Mouse (Mus musculus): ENCODE data around the gene Wap.

The Wap gene

GRCm38 (mm10) chr11:6638537-6638936 is at the start of gene Wap:
Gene Wap, minus strand, starts transcription at chr11:6638637.
- no peak for DNase-seq

GRCm38 (mm10) chr11:6684741-6685140 is 46.3 kb upstream of the Wap start:
- DNase-seq: no peak

- peak; percentile 54 for DNase-seq
Observed at GRCm38 (mm10) chr11:6680397-6680818, 42.0 kb upstream of the Wap start.

- DNase-seq: peak; percentile 55
Observed at GRCm38 (mm10) chr11:6679694-6680396, 41.4 kb upstream of the Wap start.

- DNase-seq: no peak
Observed at GRCm38 (mm10) chr11:6677530-6677929, 39.1 kb upstream of the Wap start.

- DNase-seq: no peak
Observed at GRCm38 (mm10) chr11:6676641-6677040, 38.2 kb upstream of the Wap start.

- no peak for DNase-seq
Observed at GRCm38 (mm10) chr11:6675402-6675801, 37.0 kb upstream of the Wap start.

GRCm38 (mm10) chr11:6674701-6675100 is 36.3 kb upstream of the Wap start:
- DNase-seq: no peak

- DNase-seq: no peak
Observed at GRCm38 (mm10) chr11:6670826-6671225, 32.4 kb upstream of the Wap start.

- DNase-seq: no peak
Observed at GRCm38 (mm10) chr11:6670044-6670443, 31.6 kb upstream of the Wap start.

- DNase-seq: no peak
Observed at GRCm38 (mm10) chr11:6669041-6669440, 30.6 kb upstream of the Wap start.

GRCm38 (mm10) chr11:6666634-6667033 is 28.2 kb upstream of the Wap start:
- DNase-seq: no peak

- DNase-seq: no peak
Observed at GRCm38 (mm10) chr11:6661206-6661605, 22.8 kb upstream of the Wap start.

- peak; percentile 46 for DNase-seq
Observed at GRCm38 (mm10) chr11:6658271-6658670, 19.8 kb upstream of the Wap start, which contains the start of gene Ramp3. Gene Ramp3, plus strand, starts transcription at chr11:6658521.

- peak; percentile 84 for DNase-seq
Observed at GRCm38 (mm10) chr11:6654903-6655302, 16.5 kb upstream of the Wap start.

GRCm38 (mm10) chr11:6652978-6653377 is 14.5 kb upstream of the Wap start:
- DNase-seq: peak; percentile 40

- peak; percentile 73 for DNase-seq
Observed at GRCm38 (mm10) chr11:6650519-6650918, 12.1 kb upstream of the Wap start.

- no peak for DNase-seq
Observed at GRCm38 (mm10) chr11:6647831-6648724, 9.6 kb upstream of the Wap start.

GRCm38 (mm10) chr11:6644566-6644965 is 6.1 kb upstream of the Wap start:
- no peak for DNase-seq

GRCm38 (mm10) chr11:6639072-6639471 is 635 bp upstream of the Wap start:
- no peak for DNase-seq

- DNase-seq: peak; percentile 42
Observed at GRCm38 (mm10) chr11:6636150-6636549, 2.3 kb downstream of the Wap start.

- DNase-seq: peak; percentile 33
Observed at GRCm38 (mm10) chr11:6629655-6630054, 8.8 kb downstream of the Wap start.

GRCm38 (mm10) chr11:6628568-6628967 is 9.9 kb downstream of the Wap start:
- DNase-seq: peak; percentile 63

- peak; percentile 47 for DNase-seq
Observed at GRCm38 (mm10) chr11:6627731-6628130, 10.7 kb downstream of the Wap start.
